Mouse (Mus musculus): ENCODE results near the gene Ints3. TPM values are rescaled to one million over a fixed set of nuclear protein-coding genes. Genes with fewer than 3 reads are reported as not detected.

The Ints3 gene
- polyA plus RNA-seq, 1 experiment from 2014 or later = 43.6 TPM

GRCm38 (mm10) chr3:90440756-90441155 is 7.3 kb upstream of the Ints3 start:
- H3K9me3 ChIP-seq = no peaks in the 10 kb centered on the region
- H3K36me3 ChIP-seq = no peaks in the 10 kb centered on the region
- H3K27ac ChIP-seq = no peak overlapping the region
- H3K4me2 ChIP-seq (replicated peaks) = no peak overlapping the region
- H3K4me3 ChIP-seq = no peak overlapping the region
- no peak for ATAC-seq (ENCODE audit: insufficient number of reproducible peaks, insufficient read depth, low FRiP score, low TSS enrichment)
- 73% methylated on average over 2 of the region's 2 CpGs for WGBS
- no peak overlapping the region for H3K9ac ChIP-seq
- H3K4me1 ChIP-seq = peaks cover 1% of the 10 kb centered on the region; the same call in 1 of the 2 replicates
- no peaks in the 10 kb centered on the region for H3K27me3 ChIP-seq

GRCm38 (mm10) chr3:90437131-90437530 is 3.7 kb upstream of the Ints3 start:
- Histone ChIP-seq H3K27me3 (no peaks in the 10 kb centered on the region), H3K4me2 (replicated peaks) (no peak overlapping the region), H3K27ac (no peak overlapping the region), H3K9ac (no peak overlapping the region), H3K36me3 (no peaks in the 10 kb centered on the region), H3K4me3 (no peak overlapping the region), H3K4me1 (peaks cover 4% of the 10 kb centered on the region), H3K9me3 (no peaks in the 10 kb centered on the region)
- ATAC-seq (ENCODE audit: insufficient number of reproducible peaks, insufficient read depth, low FRiP score, low TSS enrichment) = no peak
- 71% methylated on average over 4 of the region's 4 CpGs for WGBS

GRCm38 (mm10) chr3:90434073-90434730 is 780 bp upstream of the Ints3 start:
- Histone ChIP-seq H3K36me3 (0 out of 2 replicates have a peak, but pooled peaks cover 7% of the 10 kb centered on the region), H3K27ac (peak overlapping the region; percentile 95; the same call in 1 of the 2 replicates), H3K9me3 (no peaks in the 10 kb centered on the region), H3K27me3 (no peaks in the 10 kb centered on the region), H3K4me1 (peaks cover 17% of the 10 kb centered on the region), H3K4me2 (replicated peaks) (peak overlapping the region; percentile 95), H3K4me3 (peak overlapping the region; percentile 78), H3K9ac (peak overlapping the region; percentile 10; the same call in 1 of the 2 replicates)
- no peak for ATAC-seq (ENCODE audit: insufficient number of reproducible peaks, insufficient read depth, low FRiP score, low TSS enrichment)
- 54% methylated on average over 11 of the region's 11 CpGs for WGBS

- WGBS = 0% methylated on average over 12 of the region's 12 CpGs
- H3K4me3 ChIP-seq = peak overlapping the region; percentile 78
- 0 out of 2 replicates have a peak, but pooled peaks have one; percentile 17 for ATAC-seq (ENCODE audit: insufficient number of reproducible peaks, insufficient read depth, low FRiP score, low TSS enrichment)
Measured at GRCm38 (mm10) chr3:90432811-90433219, 607 bp downstream of the Ints3 start.

GRCm38 (mm10) chr3:90432348-90432747 is 1.1 kb downstream of the Ints3 start:
- ATAC-seq (ENCODE audit: insufficient number of reproducible peaks, insufficient read depth, low FRiP score, low TSS enrichment) = no peak
- 0 out of 2 replicates have a peak, but pooled peaks cover 10% of the 10 kb centered on the region for H3K36me3 ChIP-seq
- peak overlapping the region; percentile 78 for H3K4me3 ChIP-seq
- peaks cover 20% of the 10 kb centered on the region for H3K4me1 ChIP-seq
- no peak overlapping the region for H3K27ac ChIP-seq
- 15% methylated on average over 2 of the region's 2 CpGs for WGBS
- peak overlapping the region; percentile 91 for H3K9ac ChIP-seq
- H3K9me3 ChIP-seq = no peaks in the 10 kb centered on the region
- peak overlapping the region; percentile 95 for H3K4me2 ChIP-seq (replicated peaks)
- H3K27me3 ChIP-seq = no peaks in the 10 kb centered on the region

More at GRCm38 (mm10) chr3:90432811-90433219, 607 bp downstream of the Ints3 start:
- peak overlapping the region; percentile 95 for H3K27ac ChIP-seq
- peak overlapping the region; percentile 95 for H3K4me2 ChIP-seq (replicated peaks)
- 0 out of 2 replicates have a peak, but pooled peaks cover 10% of the 10 kb centered on the region for H3K36me3 ChIP-seq
- no peaks in the 10 kb centered on the region for H3K9me3 ChIP-seq
- peaks cover 20% of the 10 kb centered on the region for H3K4me1 ChIP-seq
- H3K27me3 ChIP-seq = no peaks in the 10 kb centered on the region
- H3K9ac ChIP-seq = peak overlapping the region; percentile 91

- Histone ChIP-seq H3K27me3 (no peaks in the 10 kb centered on the region), H3K9me3 (no peaks in the 10 kb centered on the region), H3K9ac (no peak overlapping the region), H3K4me3 (no peak overlapping the region), H3K36me3 (0 out of 2 replicates have a peak, but pooled peaks cover 10% of the 10 kb centered on the region), H3K4me1 (peaks cover 20% of the 10 kb centered on the region), H3K27ac (no peak overlapping the region), H3K4me2 (replicated peaks) (no peak overlapping the region)
- 87% methylated on average over 3 of the region's 3 CpGs for WGBS
- ATAC-seq (ENCODE audit: insufficient number of reproducible peaks, insufficient read depth, low FRiP score, low TSS enrichment) = no peak
Measured at GRCm38 (mm10) chr3:90429576-90429975, 3.8 kb downstream of the Ints3 start.

GRCm38 (mm10) chr3:90428186-90428585 is 5.2 kb downstream of the Ints3 start:
- Histone ChIP-seq H3K27ac (no peak overlapping the region), H3K36me3 (peaks cover 17% of the 10 kb centered on the region), H3K4me1 (peaks cover 20% of the 10 kb centered on the region), H3K27me3 (no peaks in the 10 kb centered on the region), H3K9me3 (no peaks in the 10 kb centered on the region), H3K9ac (no peak overlapping the region), H3K4me2 (replicated peaks) (no peak overlapping the region), H3K4me3 (no peak overlapping the region)
- 82% methylated on average over 6 of the region's 6 CpGs for WGBS
- no peak for ATAC-seq (ENCODE audit: insufficient number of reproducible peaks, insufficient read depth, low FRiP score, low TSS enrichment)

- Histone ChIP-seq H3K36me3 (peaks cover 23% of the 10 kb centered on the region), H3K4me2 (replicated peaks) (no peak overlapping the region), H3K27ac (no peak overlapping the region), H3K4me3 (no peak overlapping the region), H3K27me3 (no peaks in the 10 kb centered on the region), H3K4me1 (peaks cover 20% of the 10 kb centered on the region), H3K9ac (no peak overlapping the region), H3K9me3 (no peaks in the 10 kb centered on the region)
- ATAC-seq (ENCODE audit: insufficient number of reproducible peaks, insufficient read depth, low FRiP score, low TSS enrichment) = no peak
- 58% methylated on average over 1 of the region's 1 CpGs for WGBS
Measured at GRCm38 (mm10) chr3:90427574-90427973, 5.8 kb downstream of the Ints3 start.

- no peak overlapping the region for H3K4me3 ChIP-seq
- H3K9ac ChIP-seq = no peak overlapping the region
- H3K4me1 ChIP-seq = 0 out of 2 replicates have a peak, but pooled peaks cover 4% of the 10 kb centered on the region
- H3K27ac ChIP-seq = no peak overlapping the region
- WGBS = 85% methylated on average over 2 of the region's 2 CpGs
- no peak for ATAC-seq (ENCODE audit: insufficient number of reproducible peaks, insufficient read depth, low FRiP score, low TSS enrichment)
- H3K27me3 ChIP-seq = no peaks in the 10 kb centered on the region
- H3K36me3 ChIP-seq = peaks cover 37% of the 10 kb centered on the region
- no peak overlapping the region for H3K4me2 ChIP-seq (replicated peaks)
- no peaks in the 10 kb centered on the region for H3K9me3 ChIP-seq
Measured at GRCm38 (mm10) chr3:90425499-90425898, 7.9 kb downstream of the Ints3 start.

- ATAC-seq (ENCODE audit: insufficient number of reproducible peaks, insufficient read depth, low FRiP score, low TSS enrichment) = no peak
- 0 out of 2 replicates have a peak, but pooled peaks cover 4% of the 10 kb centered on the region for H3K4me1 ChIP-seq
- no peak overlapping the region for H3K9ac ChIP-seq
- no peak overlapping the region for H3K4me2 ChIP-seq (replicated peaks)
- no peak overlapping the region for H3K27ac ChIP-seq
- H3K27me3 ChIP-seq = no peaks in the 10 kb centered on the region
- H3K4me3 ChIP-seq = no peak overlapping the region
- peaks cover 38% of the 10 kb centered on the region for H3K36me3 ChIP-seq
- H3K9me3 ChIP-seq = no peaks in the 10 kb centered on the region
Measured at GRCm38 (mm10) chr3:90423549-90423948, 9.9 kb downstream of the Ints3 start.

- Histone ChIP-seq H3K9me3 (no peaks in the 10 kb centered on the region), H3K9ac (no peak overlapping the region), H3K36me3 (peaks cover 63% of the 10 kb centered on the region), H3K27me3 (no peaks in the 10 kb centered on the region), H3K4me3 (no peak overlapping the region), H3K4me1 (no peaks in the 10 kb centered on the region), H3K27ac (no peak overlapping the region), H3K4me2 (replicated peaks) (no peak overlapping the region)
- WGBS = 94% methylated on average over 6 of the region's 6 CpGs
- ATAC-seq (ENCODE audit: insufficient number of reproducible peaks, insufficient read depth, low FRiP score, low TSS enrichment) = no peak
Measured at GRCm38 (mm10) chr3:90420696-90421095, 12.7 kb downstream of the Ints3 start.

- ATAC-seq (ENCODE audit: insufficient number of reproducible peaks, insufficient read depth, low FRiP score, low TSS enrichment) = no peak
- Histone ChIP-seq H3K36me3 (peaks cover 81% of the 10 kb centered on the region), H3K4me3 (no peak overlapping the region), H3K4me2 (replicated peaks) (no peak overlapping the region), H3K9ac (no peak overlapping the region; the same call in 1 of the 2 replicates), H3K9me3 (no peaks in the 10 kb centered on the region), H3K27ac (no peak overlapping the region), H3K4me1 (no peaks in the 10 kb centered on the region), H3K27me3 (no peaks in the 10 kb centered on the region)
- 65% methylated on average over 3 of the region's 3 CpGs for WGBS
Measured at GRCm38 (mm10) chr3:90413011-90413396, 20.4 kb downstream of the Ints3 start.
